8 mouse cellular contexts compared by ENCODE assay signal in genomic region chr13:94177148-94177547, GRCm38 (mm10).
DNase-seq lines count a peak whose midpoint lies in the region; ATAC-seq lines count a peak whose summit lies in the region.

No protein-coding gene starts in this region.

- no peak overlapping the region for H3K9ac ChIP-seq in liver, embryonic 16.5 days (ENCODE audit: low read depth, low read length)

- WGBS in liver, embryonic 16.5 days (ENCODE audit: insufficient replicate concordance) = 32% methylated on average over 7 of the region's 7 CpGs

- no peaks in the 10 kb centered on the region for H3K36me3 ChIP-seq in liver, embryonic 16.5 days (ENCODE audit: control insufficient read depth, insufficient read depth)

- peaks cover 16% of the 10 kb centered on the region for H3K4me1 ChIP-seq in liver, embryonic 16.5 days (ENCODE audit: control insufficient read depth, low read depth, low read length)

- H3K9me3 ChIP-seq in liver, embryonic 16.5 days (replicated peaks; ENCODE audit: control insufficient read depth, low read length) = no peaks in the 10 kb centered on the region

- no peak overlapping the region for H3K27ac ChIP-seq in liver, embryonic 16.5 days (ENCODE audit: low read length)

- peaks cover 3% of the 10 kb centered on the region; the same call in 1 of the 2 replicates for H3K27me3 ChIP-seq in liver, embryonic 16.5 days (ENCODE audit: control insufficient read depth, insufficient read depth, low read depth, low read length)

- H3K4me2 ChIP-seq in liver, embryonic 16.5 days (ENCODE audit: low read depth, low read length) = 0 out of 2 replicates have a peak overlapping the region, but pooled peaks have one; percentile 15

- intact Hi-C loops in left cerebral cortex, postnatal 14 days (cut with DNase I) = no loop called here
- intact Hi-C loops in left cerebral cortex, postnatal 36 days (cut with DNase I) = no loop called here

- DNase-seq in adrenal gland, adult 2 months = peak; percentile 58
- DNase-seq in adrenal gland, postnatal 4 days (ENCODE audit: low spot score in 2 of 2) = no peak
- DNase-seq in left cerebral cortex, postnatal 14 days (ENCODE audit: low spot score in 2 of 2) = peak; percentile 44 to 58
- no peak for DNase-seq in left cerebral cortex, postnatal 36 days (ENCODE audit: low spot score in 2 of 2)
- peak; percentile 67 for DNase-seq in embryo, embryonic 10.5 days (ENCODE audit: low spot score)

- ATAC-seq in liver, embryonic 16.5 days (ENCODE audit: low read depth) = no peak
- no peak; the same call in 1 of the 2 replicates for ATAC-seq in monocyte, adult 5-6 weeks (replicated peaks; ENCODE audit: insufficient number of reproducible peaks, low FRiP score, low TSS enrichment, poor library complexity, severe bottlenecking)
- no peak for ATAC-seq in activated CD4-positive, CD25-positive, alpha-beta regulatory T cell, adult 4 months

- 0 out of 2 replicates have a peak overlapping the region, but pooled peaks have one; percentile 10 for H3K4me3 ChIP-seq in liver, embryonic 16.5 days (ENCODE audit: low read depth, low read length)

Comparison
In these comparisons a context has a peak if more than half of its experiments do, and no peak if none do; other contexts are left out.
1. DNase-seq: peak in adrenal gland, adult 2 months (single experiment), left cerebral cortex, postnatal 14 days (2 of 2) and embryo, embryonic 10.5 days (single experiment); none in adrenal gland, postnatal 4 days (0 of 2) and left cerebral cortex, postnatal 36 days (0 of 2).